Mouse (Mus musculus) ES-E14 (cell line): ENCODE data around the gene Acad10. TPM values are rescaled to one million over a fixed set of nuclear protein-coding genes. Genes with fewer than 3 reads are reported as not detected.
"Not testable (repeated sequence)": the region's sequence is repeated elsewhere in the genome, so short reads cannot be mapped to it uniquely, and the experiment has no call there.

Experiments
- DNase-seq: peaks from one replicate; pipeline ENCODE4 v3.0.0-alpha.2; 2013; ENCODE audit warnings: low read depth, low spot score
- H3K27ac ChIP-seq: 2 replicates; pipeline ENCODE4 v1.5.1; 2012; ENCODE audit warnings: low read depth, mild to moderate bottlenecking, low read length, moderate library complexity, mixed read lengths; ENCODE audit not compliant: poor library complexity, insufficient read depth, severe bottlenecking
- H3K36me3 ChIP-seq: 2 replicates; pipeline ENCODE4 v1.6.1; 2012; ENCODE audit warnings: mild to moderate bottlenecking, low read length, moderate library complexity, mixed read lengths; ENCODE audit not compliant: control insufficient read depth, poor library complexity, insufficient read depth, severe bottlenecking
- H3K4me1 ChIP-seq, 2 experiments: fragments of 150-350 bp in 1 of 2; sonication (generic) in 1 of 2; 2 replicates each; pipeline ENCODE4 v1.6.1; 2012; ENCODE audit warnings: low read length in 2 of 2, mild to moderate bottlenecking in 1 of 2, mixed read lengths in 1 of 2; ENCODE audit not compliant: control insufficient read depth in 2 of 2, insufficient read depth in 2 of 2, poor library complexity in 1 of 2
- H3K4me3 ChIP-seq, 2 experiments: fragments of 150-350 bp in 1 of 2; sonication (generic) in 1 of 2; 2 replicates each; pipeline ENCODE4 v1.5.1; 2012; ENCODE audit warnings: low read length in 2 of 2, low read depth in 1 of 2, mild to moderate bottlenecking in 1 of 2, mixed read lengths in 1 of 2; ENCODE audit not compliant: insufficient read depth in 1 of 2, poor library complexity in 1 of 2, severe bottlenecking in 1 of 2
- H3K9ac ChIP-seq: 2 replicates; pipeline ENCODE4 v1.6.1; 2012; ENCODE audit warnings: low read depth, mild to moderate bottlenecking, low read length, mixed read lengths; ENCODE audit not compliant: poor library complexity, insufficient read depth, severe bottlenecking
- H3K9me3 ChIP-seq: fragments of 150-350 bp; sonication (generic); 2 replicates; pipeline ENCODE4 v1.6.1; 2012; ENCODE audit warnings: low read depth, mild to moderate bottlenecking, low read length; ENCODE audit not compliant: control insufficient read depth, insufficient read depth
- CHD2 ChIP-seq: IDR thresholded peaks from 2 replicates; pipeline ENCODE4 v1.6.1; 2014; ENCODE audit warnings: mild to moderate bottlenecking, low read depth, low read length, inconsistent platforms
- HCFC1 ChIP-seq: IDR thresholded peaks from 2 replicates; pipeline ENCODE4 v1.6.1; 2012; ENCODE audit warnings: low read length, inconsistent platforms, borderline replicate concordance; ENCODE audit not compliant: insufficient read depth
- MAFK ChIP-seq: IDR thresholded peaks from 2 replicates; pipeline ENCODE4 v1.6.1; 2014; ENCODE audit warnings: mild to moderate bottlenecking, low read depth, low read length, inconsistent platforms; ENCODE audit not compliant: insufficient read depth
- ZC3H11A ChIP-seq: IDR thresholded peaks from 2 replicates; pipeline ENCODE4 v1.6.1; 2012; ENCODE audit warnings: low read depth, mild to moderate bottlenecking, inconsistent platforms, low read length, borderline replicate concordance
- ZNF384 ChIP-seq: IDR thresholded peaks from 2 replicates; pipeline ENCODE4 v1.6.1; 2012; ENCODE audit warnings: low read depth, low read length, inconsistent platforms
- in situ Hi-C, 2 experiments: fragments of 600-800 bp; cut with MboI; formaldehyde crosslinking; loops; one replicate each; pipeline ENCODE4 v1.15.1; 2025; ENCODE audit warnings: low sequenced_read_pairs in 2 of 2, inconsistent platforms in 1 of 2; ENCODE audit not compliant: unreplicated experiment in 2 of 2
- total RNA-seq: library from RNA; depleted of rRNA; stranded (reverse); fragments of 300-350 nt; gene quantifications from 2 replicates; pipeline ENCODE4 v1.2.3, GENCODE M21; 2012

The Acad10 gene
- total RNA-seq, 1 experiment: 14.0 TPM

- Histone ChIP-seq H3K9ac (peak within 1 kb of the TSS; percentile 73), H3K4me1 (peaks cover 0 to 2% of the 10 kb centered on the region in 2 experiments; a peak in 1 of 4 replicates), H3K9me3 (no peaks in the 10 kb centered on the region), H3K27ac (peak within 1 kb of the TSS; percentile 4; the same call in 1 of the 2 replicates), H3K36me3 (no peaks in the 10 kb centered on the region; the same call in 1 of the 2 replicates), H3K4me3 (peak within 1 kb of the TSS; percentile 65 to 90)
- in situ Hi-C loops: no loop called here
- TF ChIP-seq MAFK (no peak), CHD2 (no peak), ZNF384 (0 out of 2 replicates have a peak, but pooled peaks have one; percentile 75), ZC3H11A (no peak), HCFC1 (no peak)
- peak; percentile 51 for DNase-seq
Measured at GRCm38 (mm10) chr5:121618592-121619513, 41.5 kb downstream of the Acad10 start, which contains the start of gene Acad12. Gene Acad12, minus strand, starts transcription at chr5:121618938.

GRCm38 (mm10) chr5:121614921-121615320, 45.4 kb downstream of the Acad10 start:
- H3K9me3 ChIP-seq, in situ Hi-C loops, H3K4me1 ChIP-seq, H3K4me3 ChIP-seq, DNase-seq, H3K9ac ChIP-seq, H3K27ac ChIP-seq, H3K36me3 ChIP-seq: not testable (repeated sequence)

- H3K4me3 ChIP-seq: no peak overlapping the region
- TF ChIP-seq CHD2 (no peak), HCFC1 (no peak), MAFK (no peak), ZNF384 (no peak), ZC3H11A (no peak)
- DNase-seq: no peak
- H3K4me1 ChIP-seq: peaks cover 0 to 3% of the 10 kb centered on the region in 2 experiments; a peak in 1 of 4 replicates
- no peaks in the 10 kb centered on the region for H3K9me3 ChIP-seq
- no peaks in the 10 kb centered on the region for H3K36me3 ChIP-seq
- in situ Hi-C loops: no loop called here
- H3K27ac ChIP-seq: no peak overlapping the region
- H3K9ac ChIP-seq: no peak overlapping the region
Measured at GRCm38 (mm10) chr5:121612036-121612435, 48.3 kb downstream of the Acad10 start.

- DNase-seq, H3K9me3 ChIP-seq, in situ Hi-C loops, H3K9ac ChIP-seq, H3K36me3 ChIP-seq, H3K27ac ChIP-seq, H3K4me1 ChIP-seq, H3K4me3 ChIP-seq: not testable (repeated sequence)
Measured at GRCm38 (mm10) chr5:121609556-121610135, 50.7 kb downstream of the Acad10 start.

- Histone ChIP-seq H3K36me3 (no peaks in the 10 kb centered on the region), H3K9ac (no peak overlapping the region), H3K4me3 (no peak overlapping the region), H3K4me1 (peaks cover 3 to 7% of the 10 kb centered on the region in 2 experiments; a peak in 1 of 4 replicates), H3K9me3 (no peaks in the 10 kb centered on the region), H3K27ac (no peak overlapping the region)
- no peak for TF ChIP-seq ZNF384
- peak; percentile 5; the same call in 1 of the 2 replicates for TF ChIP-seq ZC3H11A
- in situ Hi-C loops: no loop called here
- peak; percentile 88 for DNase-seq
Measured at GRCm38 (mm10) chr5:121606151-121606550, 54.2 kb downstream of the Acad10 start.

GRCm38 (mm10) chr5:121603815-121604214, 56.5 kb downstream of the Acad10 start:
- DNase-seq, H3K9ac ChIP-seq, H3K4me3 ChIP-seq: not testable (repeated sequence)

More at GRCm38 (mm10) chr5:121603815-121604214, 56.5 kb downstream of the Acad10 start:
- H3K36me3 ChIP-seq, H3K9me3 ChIP-seq, H3K27ac ChIP-seq, in situ Hi-C loops: not testable (repeated sequence)
- peaks cover 3 to 17% of the 10 kb centered on the region in 2 experiments; a peak in 2 of 4 replicates for H3K4me1 ChIP-seq
